Mouse (Mus musculus) kidney, postnatal 0 days (tissue): ENCODE measurements around the gene Pde6d. TPM values are rescaled to one million over a fixed set of nuclear protein-coding genes. Genes with fewer than 3 reads are reported as not detected.
"Not testable (repeated sequence)": the region's sequence is repeated elsewhere in the genome, so short reads cannot be mapped to it uniquely, and the experiment has no call there.

ENCODE experiments used
- ATAC-seq: fragments of 200-750 bp; cut with Nextera tagmentation; replicated peaks from 2 replicates; pipeline ENCODE4 v1.8.0; 2017; ENCODE audit warnings: low read depth, moderate number of reproducible peaks, moderate TSS enrichment, moderate library complexity; ENCODE audit not compliant: low FRiP score
- DNase-seq: peaks from one replicate; pipeline ENCODE4 v3.0.0-alpha.2; 2016; ENCODE audit warnings: low spot score
- H3K27ac ChIP-seq: fragments of 300-500 bp; sonication (generic); 2 replicates; pipeline ENCODE4 v1.5.1; 2014; ENCODE audit warnings: mild to moderate bottlenecking
- H3K27me3 ChIP-seq: fragments of 300-500 bp; sonication (generic); 2 replicates; pipeline ENCODE4 v1.6.1; 2014; ENCODE audit warnings: low read length, mixed read lengths; ENCODE audit not compliant: insufficient read depth
- H3K36me3 ChIP-seq: fragments of 300-500 bp; sonication (generic); 2 replicates; pipeline ENCODE4 v1.6.1; 2014; ENCODE audit warnings: low read length, mixed read lengths; ENCODE audit not compliant: insufficient read depth
- H3K4me1 ChIP-seq: fragments of 300-500 bp; sonication (generic); replicated peaks from 2 replicates; pipeline ENCODE4 v1.6.1; 2014; ENCODE audit warnings: antibody characterized with exemption, low read length, mixed read lengths; ENCODE audit not compliant: insufficient read depth
- H3K4me2 ChIP-seq: fragments of 300-500 bp; sonication (generic); 2 replicates; pipeline ENCODE4 v1.6.1; 2014; ENCODE audit warnings: mild to moderate bottlenecking, low read length, moderate library complexity, mixed read lengths
- H3K4me3 ChIP-seq: fragments of 300-500 bp; sonication (generic); replicated peaks from 2 replicates; pipeline ENCODE4 v1.5.1; 2014; ENCODE audit warnings: low read depth, low read length
- H3K9ac ChIP-seq: fragments of 300-500 bp; sonication (generic); 2 replicates; pipeline ENCODE4 v1.6.1; 2014; ENCODE audit warnings: low read depth, low read length
- H3K9me3 ChIP-seq: fragments of 300-500 bp; sonication (generic); replicated peaks from 2 replicates; pipeline ENCODE4 v1.6.1; 2016; ENCODE audit warnings: low read length, inconsistent platforms, mixed read lengths
- CTCF ChIP-seq: IDR thresholded peaks from 2 replicates; pipeline ENCODE4 v1.5.1; 2016; ENCODE audit warnings: antibody characterized with exemption, low read depth, mild to moderate bottlenecking, moderate library complexity
- WGBS: fragments of 180-500 bp; shearing (Covaris S2); extraction: QIAGEN DNeasy Blood & Tissue Kit; methylation state at CpG from one replicate; pipeline ENCODE4 v1.1.7; 2014; 5-methylcytosine and 5-hydroxymethylcytosine counted together
- polyA plus RNA-seq: library from polyadenylated mRNA; unstranded; fragments of >200 nt; fragmentation: Nextera tagmentation; extraction: Ambion mirVana; gene quantifications from 2 replicates; pipeline ENCODE4 v1.2.1, GENCODE M21; 2015

Gene Pde6d
- polyA plus RNA-seq, 1 experiment from 2014 or later = 63.7 TPM

- Histone ChIP-seq H3K4me3 (no peak overlapping the region), H3K9ac (no peak overlapping the region), H3K4me1 (no peaks in the 10 kb centered on the region), H3K27ac (no peak overlapping the region), H3K36me3 (0 out of 2 replicates have a peak, but pooled peaks cover 5% of the 10 kb centered on the region), H3K27me3 (no peaks in the 10 kb centered on the region), H3K9me3 (no peaks in the 10 kb centered on the region), H3K4me2 (no peak overlapping the region)
- ATAC-seq (no peak), DNase-seq (no peak)
- TF ChIP-seq CTCF = no peak
- 75% methylated on average over 3 of the region's 3 CpGs for WGBS
Measured at GRCm38 (mm10) chr1:86555665-86556064, 26.8 kb downstream of the Pde6d start.

- Histone ChIP-seq H3K9me3 (no peaks in the 10 kb centered on the region), H3K4me2 (no peak overlapping the region), H3K36me3 (peaks cover 7% of the 10 kb centered on the region; the same call in 1 of the 2 replicates), H3K27me3 (no peaks in the 10 kb centered on the region), H3K4me3 (no peak overlapping the region), H3K9ac (no peak overlapping the region), H3K27ac (no peak overlapping the region), H3K4me1 (no peaks in the 10 kb centered on the region)
- no peak for ATAC-seq
- WGBS = 55% methylated on average over 2 of the region's 2 CpGs
- no peak for DNase-seq
- no peak for TF ChIP-seq CTCF
Measured at GRCm38 (mm10) chr1:86551877-86552276, 30.6 kb downstream of the Pde6d start.

- no peaks in the 10 kb centered on the region for H3K27me3 ChIP-seq
- H3K36me3 ChIP-seq = peaks cover 3% of the 10 kb centered on the region; the same call in 1 of the 2 replicates
- DNase-seq = no peak
- no peak overlapping the region for H3K4me3 ChIP-seq
- no peak overlapping the region for H3K9ac ChIP-seq
- H3K4me1 ChIP-seq = no peaks in the 10 kb centered on the region
- 82% methylated on average over 4 of the region's 4 CpGs for WGBS
- no peak for TF ChIP-seq CTCF
- H3K27ac ChIP-seq = no peak overlapping the region
- H3K4me2 ChIP-seq = no peak overlapping the region
- ATAC-seq = no peak
- no peaks in the 10 kb centered on the region for H3K9me3 ChIP-seq
Measured at GRCm38 (mm10) chr1:86551299-86551698, 31.1 kb downstream of the Pde6d start.

GRCm38 (mm10) chr1:86546797-86547196 is 35.6 kb downstream of the Pde6d start:
- DNase-seq = no peak
- Histone ChIP-seq H3K4me3 (no peak overlapping the region), H3K9me3 (no peaks in the 10 kb centered on the region), H3K4me1 (no peaks in the 10 kb centered on the region), H3K36me3 (peaks cover 29% of the 10 kb centered on the region), H3K27ac (no peak overlapping the region), H3K27me3 (no peaks in the 10 kb centered on the region), H3K4me2 (no peak overlapping the region), H3K9ac (no peak overlapping the region)
- no peak for TF ChIP-seq CTCF
- 72% methylated on average over 3 of the region's 3 CpGs for WGBS
- no peak for ATAC-seq

GRCm38 (mm10) chr1:86542584-86542983 is 39.8 kb downstream of the Pde6d start:
- Histone ChIP-seq H3K4me2 (no peak overlapping the region), H3K27ac (no peak overlapping the region), H3K27me3 (no peaks in the 10 kb centered on the region), H3K9me3 (no peaks in the 10 kb centered on the region), H3K36me3 (peaks cover 28% of the 10 kb centered on the region), H3K4me3 (no peak overlapping the region), H3K9ac (no peak overlapping the region), H3K4me1 (no peaks in the 10 kb centered on the region)
- TF ChIP-seq CTCF = no peak
- ATAC-seq (no peak), DNase-seq (no peak)
- WGBS = 84% methylated on average over 2 of the region's 2 CpGs

GRCm38 (mm10) chr1:86539583-86539982 is 42.8 kb downstream of the Pde6d start:
- not testable (repeated sequence) for H3K4me2 ChIP-seq, H3K9me3 ChIP-seq, H3K4me3 ChIP-seq, H3K4me1 ChIP-seq, ATAC-seq, H3K9ac ChIP-seq, H3K27me3 ChIP-seq, H3K27ac ChIP-seq, DNase-seq
- H3K36me3 ChIP-seq = peaks cover 23% of the 10 kb centered on the region; the same call in 1 of the 2 replicates
- WGBS = 90% methylated on average over 12 of the region's 12 CpGs

- TF ChIP-seq CTCF = peak; percentile 63
- H3K36me3 ChIP-seq = peaks cover 17% of the 10 kb centered on the region; the same call in 1 of the 2 replicates
- no peak overlapping the region for H3K4me2 ChIP-seq
- ATAC-seq (no peak), DNase-seq (peak; percentile 50)
- H3K27ac ChIP-seq = no peak overlapping the region
- H3K27me3 ChIP-seq = no peaks in the 10 kb centered on the region
- no peak overlapping the region for H3K9ac ChIP-seq
- 59% methylated on average over 3 of the region's 3 CpGs for WGBS
- H3K4me1 ChIP-seq = no peaks in the 10 kb centered on the region
- H3K9me3 ChIP-seq = no peaks in the 10 kb centered on the region
- no peak overlapping the region for H3K4me3 ChIP-seq
Measured at GRCm38 (mm10) chr1:86538383-86538782, 44.0 kb downstream of the Pde6d start.
